Mouse (Mus musculus) yolk sac, embryonic 10.5 days (tissue): Measurements from ENCODE around the gene Gm4871.
A peak's percentile ranks its signal among the peaks of the same experiment; 100 is the strongest.
"Not testable (repeated sequence)": the region's sequence is repeated elsewhere in the genome, so short reads cannot be mapped to it uniquely, and the experiment has no call there.

Experiments
- DNase-seq: peaks from one replicate; pipeline ENCODE4 v3.0.0-alpha.2; 2017; ENCODE audit warnings: low spot score

The Gm4871 gene

GRCm38 (mm10) chr5:145032391-145032790 is at the start of gene Gm4871:
TSS of gene Gm4871 (minus strand) at chr5:145032754.
- DNase-seq, result not testable (repeated sequence)

- DNase-seq, result no peak
Measured at GRCm38 (mm10) chr5:145081866-145082613, 49.5 kb upstream of the Gm4871 start.

GRCm38 (mm10) chr5:145075081-145075480 is 42.5 kb upstream of the Gm4871 start:
- DNase-seq, result no peak

- no peak for DNase-seq
Measured at GRCm38 (mm10) chr5:145071342-145071741, 38.8 kb upstream of the Gm4871 start.

- peak; percentile 47 for DNase-seq
Measured at GRCm38 (mm10) chr5:145069707-145070106, 37.2 kb upstream of the Gm4871 start.

GRCm38 (mm10) chr5:145068863-145069262 is 36.3 kb upstream of the Gm4871 start:
- no peak for DNase-seq

GRCm38 (mm10) chr5:145064765-145065340 is 32.3 kb upstream of the Gm4871 start:
- DNase-seq, result no peak

GRCm38 (mm10) chr5:145059524-145059923 is 27.0 kb upstream of the Gm4871 start:
- DNase-seq, result no peak

GRCm38 (mm10) chr5:145058722-145059121 is 26.2 kb upstream of the Gm4871 start:
- no peak for DNase-seq

GRCm38 (mm10) chr5:145057907-145058306 is 25.4 kb upstream of the Gm4871 start:
- DNase-seq, result no peak

GRCm38 (mm10) chr5:145054187-145054586 is 21.6 kb upstream of the Gm4871 start:
- not testable (repeated sequence) for DNase-seq

- DNase-seq, result not testable (repeated sequence)
Measured at GRCm38 (mm10) chr5:145042690-145043089, 10.1 kb upstream of the Gm4871 start, which contains the start of gene 1700018F24Rik. TSS of gene 1700018F24Rik (plus strand) at chr5:145042990.

- DNase-seq, result no peak
Measured at GRCm38 (mm10) chr5:145041628-145042027, 9.1 kb upstream of the Gm4871 start.

- not testable (repeated sequence) for DNase-seq
Measured at GRCm38 (mm10) chr5:145030476-145030875, 2.1 kb downstream of the Gm4871 start.

- DNase-seq, result not testable (repeated sequence)
Measured at GRCm38 (mm10) chr5:145020712-145021111, 11.8 kb downstream of the Gm4871 start.

- not testable (repeated sequence) for DNase-seq
Measured at GRCm38 (mm10) chr5:145020254-145020653, 12.3 kb downstream of the Gm4871 start.

GRCm38 (mm10) chr5:145016761-145017160 is 15.8 kb downstream of the Gm4871 start:
- not testable (repeated sequence) for DNase-seq

GRCm38 (mm10) chr5:145014278-145014677 is 18.3 kb downstream of the Gm4871 start:
- no peak for DNase-seq

GRCm38 (mm10) chr5:145008878-145009659 is 23.5 kb downstream of the Gm4871 start:
- DNase-seq, result no peak

- DNase-seq, result no peak
Measured at GRCm38 (mm10) chr5:145005596-145005995, 27.0 kb downstream of the Gm4871 start.

- DNase-seq, result no peak
Measured at GRCm38 (mm10) chr5:145004495-145004894, 28.1 kb downstream of the Gm4871 start.

- DNase-seq, result no peak
Measured at GRCm38 (mm10) chr5:145003362-145003761, 29.2 kb downstream of the Gm4871 start.

GRCm38 (mm10) chr5:144998491-144998890 is 34.1 kb downstream of the Gm4871 start:
- no peak for DNase-seq
